Mouse (Mus musculus) intestine, embryonic 15.5 days (tissue): ENCODE data around the gene Scd4. TPM values are rescaled to one million over a fixed set of nuclear protein-coding genes. Genes with fewer than 3 reads are reported as not detected.

Experiments
- ATAC-seq: fragments of 200-750 bp; cut with Nextera tagmentation; 2 replicates; pipeline ENCODE4 v1.8.0; 2017; ENCODE audit warnings: moderate TSS enrichment, moderate library complexity
- H3K27ac ChIP-seq: fragments of 300-500 bp; sonication (generic); 2 replicates; pipeline ENCODE4 v1.5.1; 2015; ENCODE audit warnings: mild to moderate bottlenecking, inconsistent platforms
- H3K27me3 ChIP-seq: fragments of 300-500 bp; sonication (generic); replicated peaks from 2 replicates; pipeline ENCODE4 v1.6.1; 2015; ENCODE audit warnings: inconsistent platforms
- H3K36me3 ChIP-seq: fragments of 300-500 bp; sonication (generic); 2 replicates; pipeline ENCODE4 v1.6.1; 2015; ENCODE audit warnings: inconsistent platforms
- H3K4me1 ChIP-seq: fragments of 300-500 bp; sonication (generic); replicated peaks from 2 replicates; pipeline ENCODE4 v1.6.1; 2015; ENCODE audit warnings: inconsistent platforms
- H3K4me2 ChIP-seq: fragments of 300-500 bp; sonication (generic); replicated peaks from 2 replicates; pipeline ENCODE4 v1.6.1; 2015; ENCODE audit warnings: mild to moderate bottlenecking, inconsistent platforms
- H3K4me3 ChIP-seq: fragments of 300-500 bp; sonication (generic); replicated peaks from 2 replicates; pipeline ENCODE4 v1.5.1; 2015; ENCODE audit warnings: inconsistent platforms
- H3K9ac ChIP-seq: fragments of 300-500 bp; sonication (generic); 2 replicates; pipeline ENCODE4 v1.6.1; 2015; ENCODE audit warnings: inconsistent platforms
- H3K9me3 ChIP-seq: fragments of 300-500 bp; sonication (generic); 2 replicates; pipeline ENCODE4 v1.6.1; 2016; ENCODE audit warnings: inconsistent platforms
- WGBS: fragments of 180-500 bp; shearing (Covaris S2); methylation state at CpG from one replicate; pipeline ENCODE4 v1.1.7; 2015; 5-methylcytosine and 5-hydroxymethylcytosine counted together
- polyA plus RNA-seq: library from polyadenylated mRNA; unstranded; fragments of >200 nt; fragmentation: Nextera tagmentation; extraction: Ambion mirVana; gene quantifications from 2 replicates; pipeline ENCODE4 v1.2.1, GENCODE M21; 2015

Gene Scd4
- polyA plus RNA-seq, 1 experiment from 2014 or later, result 0.10 TPM

DNA sequence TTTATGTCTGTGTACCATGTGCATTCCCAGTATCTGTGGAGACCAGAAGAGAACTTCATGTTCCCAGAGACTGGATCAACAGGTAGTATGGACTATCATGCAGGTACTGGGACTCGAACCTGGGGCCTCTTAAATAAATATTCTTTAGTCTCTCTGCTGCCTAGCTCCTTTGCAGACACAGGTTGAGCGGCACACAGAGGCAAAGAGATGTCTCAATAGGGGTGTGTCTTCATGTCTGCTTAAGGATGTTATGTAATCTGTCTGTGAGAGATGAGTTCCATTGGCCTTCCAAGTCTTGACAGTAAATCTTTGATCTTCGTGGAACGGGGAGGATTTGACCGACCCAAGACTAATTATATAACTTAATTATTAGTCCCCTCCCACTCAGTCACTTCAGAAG is 37.3 kb downstream of the Scd4 start:
- WGBS, result 75% methylated on average over 5 of the region's 5 CpGs
- Histone ChIP-seq H3K27ac (no peak overlapping the region), H3K9ac (no peak overlapping the region)

GRCm38 (mm10) chr19:44372969-44373368 is 40.1 kb downstream of the Scd4 start:
- H3K4me2 ChIP-seq, result no peak overlapping the region
- no peaks in the 10 kb centered on the region for H3K9me3 ChIP-seq
- no peaks in the 10 kb centered on the region for H3K27me3 ChIP-seq
- no peak overlapping the region for H3K4me3 ChIP-seq
- no peak overlapping the region for H3K27ac ChIP-seq
- peak; percentile 89 for ATAC-seq
- H3K4me1 ChIP-seq, result peaks cover 4% of the 10 kb centered on the region; the same call in 1 of the 2 replicates
- WGBS, result 24% methylated on average over 6 of the region's 6 CpGs
- no peak overlapping the region for H3K9ac ChIP-seq
- H3K36me3 ChIP-seq, result no peaks in the 10 kb centered on the region

More for the DNA sequence above, 37.3 kb downstream of the Scd4 start:
- H3K9me3 ChIP-seq, result no peaks in the 10 kb centered on the region
- H3K4me1 ChIP-seq, result no peaks in the 10 kb centered on the region
- no peak overlapping the region for H3K4me2 ChIP-seq
- ATAC-seq, result no peak
- no peaks in the 10 kb centered on the region for H3K36me3 ChIP-seq
- H3K4me3 ChIP-seq, result no peak overlapping the region
- no peaks in the 10 kb centered on the region for H3K27me3 ChIP-seq

DNA sequence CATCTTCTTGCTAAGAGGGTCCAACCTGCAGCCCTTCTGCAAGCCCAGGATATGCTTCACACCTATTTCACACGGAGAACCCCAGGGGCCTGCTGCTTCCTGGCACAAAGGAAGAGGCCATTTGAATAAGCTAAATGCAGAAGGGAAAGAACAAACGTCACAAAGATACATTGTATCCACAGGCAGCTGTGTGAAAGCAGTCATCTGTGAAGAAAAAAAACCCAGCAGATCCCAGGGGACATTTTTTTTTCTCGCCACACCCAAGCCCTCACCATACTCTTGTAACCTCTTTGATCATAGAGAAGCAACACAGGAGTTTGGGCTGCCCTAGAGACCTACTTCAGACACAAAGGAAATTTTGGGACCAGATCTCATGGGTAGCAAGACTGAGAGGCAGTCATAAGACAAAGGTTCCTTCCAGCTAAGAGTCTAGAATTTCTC is 43.6 kb downstream of the Scd4 start:
- no peak for ATAC-seq
- WGBS, result 51% methylated on average over 3 of the region's 3 CpGs
- H3K4me2 ChIP-seq, result no peak overlapping the region
- H3K9me3 ChIP-seq, result no peaks in the 10 kb centered on the region
- no peak overlapping the region for H3K27ac ChIP-seq
- H3K27me3 ChIP-seq, result no peaks in the 10 kb centered on the region
- H3K36me3 ChIP-seq, result no peaks in the 10 kb centered on the region
- no peak overlapping the region for H3K9ac ChIP-seq
- H3K4me1 ChIP-seq, result peaks cover 5% of the 10 kb centered on the region; the same call in 1 of the 2 replicates
- H3K4me3 ChIP-seq, result no peak overlapping the region

DNA sequence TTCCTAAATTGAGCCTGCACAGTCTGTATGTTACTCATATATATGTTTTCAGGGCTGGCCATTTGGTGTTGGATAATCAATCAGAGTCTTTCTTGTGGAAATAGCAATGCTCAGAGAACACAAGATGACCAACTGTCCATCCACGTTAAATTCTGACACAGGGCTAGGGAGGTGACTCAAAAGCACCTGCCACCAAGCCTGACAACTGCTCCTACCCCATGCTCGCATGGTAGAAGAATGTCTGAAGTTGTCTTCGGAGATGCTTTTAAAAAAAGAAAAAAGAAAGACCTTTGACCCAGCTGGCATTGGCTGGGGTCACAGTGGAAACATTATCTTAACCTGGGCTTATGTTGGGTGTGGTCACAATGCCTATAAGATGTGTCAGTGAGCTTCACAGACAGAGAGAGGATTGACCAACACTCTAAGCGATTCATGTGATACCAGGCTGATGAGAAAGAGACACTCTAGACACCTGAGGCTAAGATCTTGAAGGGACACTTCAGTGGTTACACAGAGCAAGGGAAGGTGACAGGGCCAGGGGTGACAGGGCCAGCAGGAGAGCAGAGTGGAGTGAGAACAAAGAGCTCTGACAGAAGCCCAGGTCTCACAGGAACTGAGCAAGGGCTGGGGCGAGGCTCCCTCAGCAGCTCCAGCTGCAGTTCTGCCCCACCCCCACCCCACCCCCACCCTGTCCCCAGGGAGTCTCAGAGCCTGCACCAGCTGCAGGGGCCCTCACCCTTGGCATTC is 44.9 kb downstream of the Scd4 start:
- no peaks in the 10 kb centered on the region for H3K27me3 ChIP-seq
- H3K9me3 ChIP-seq, result no peaks in the 10 kb centered on the region
- H3K27ac ChIP-seq, result no peak overlapping the region
- no peak overlapping the region for H3K9ac ChIP-seq
- H3K4me2 ChIP-seq, result no peak overlapping the region
- ATAC-seq, result peak; percentile 81
- no peaks in the 10 kb centered on the region for H3K36me3 ChIP-seq
- 39% methylated on average over 5 of the region's 5 CpGs for WGBS
- peaks cover 5% of the 10 kb centered on the region; the same call in 1 of the 2 replicates for H3K4me1 ChIP-seq
- H3K4me3 ChIP-seq, result no peak overlapping the region

- ATAC-seq, result no peak
- H3K27me3 ChIP-seq, result no peaks in the 10 kb centered on the region
- no peaks in the 10 kb centered on the region for H3K36me3 ChIP-seq
Observed at GRCm38 (mm10) chr19:44379090-44379489, 46.2 kb downstream of the Scd4 start.

DNA sequence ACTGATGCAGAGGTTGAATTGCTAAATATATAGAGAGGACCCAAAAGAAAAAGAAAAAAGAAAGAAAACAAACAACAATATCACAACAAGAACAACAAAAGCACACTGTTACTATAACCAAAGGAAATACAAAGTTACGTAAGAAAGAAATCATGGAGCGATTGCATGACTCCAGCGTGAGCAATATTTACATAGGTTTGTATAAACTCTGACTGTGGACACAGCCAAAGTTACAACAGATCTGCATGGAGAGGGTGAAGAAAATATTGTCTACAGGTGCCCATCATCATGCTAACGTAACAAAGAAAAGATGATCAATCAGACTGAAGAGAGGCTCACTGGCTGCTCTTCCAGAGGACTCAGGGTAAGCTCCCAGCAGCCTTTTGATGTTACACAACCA is 47.2 kb downstream of the Scd4 start:
- Histone ChIP-seq H3K4me3 (no peak overlapping the region), H3K27ac (no peak overlapping the region), H3K27me3 (no peaks in the 10 kb centered on the region), H3K4me2 (no peak overlapping the region), H3K36me3 (no peaks in the 10 kb centered on the region), H3K9ac (no peak overlapping the region), H3K9me3 (no peaks in the 10 kb centered on the region), H3K4me1 (peaks cover 5% of the 10 kb centered on the region; the same call in 1 of the 2 replicates)
- 63% methylated on average over 4 of the region's 4 CpGs for WGBS
- no peak for ATAC-seq

More at GRCm38 (mm10) chr19:44379090-44379489, 46.2 kb downstream of the Scd4 start:
- H3K9ac ChIP-seq, result no peak overlapping the region
- peaks cover 5% of the 10 kb centered on the region; the same call in 1 of the 2 replicates for H3K4me1 ChIP-seq
- H3K4me3 ChIP-seq, result no peak overlapping the region
- no peak overlapping the region for H3K4me2 ChIP-seq
- H3K9me3 ChIP-seq, result no peaks in the 10 kb centered on the region
- H3K27ac ChIP-seq, result no peak overlapping the region

DNA sequence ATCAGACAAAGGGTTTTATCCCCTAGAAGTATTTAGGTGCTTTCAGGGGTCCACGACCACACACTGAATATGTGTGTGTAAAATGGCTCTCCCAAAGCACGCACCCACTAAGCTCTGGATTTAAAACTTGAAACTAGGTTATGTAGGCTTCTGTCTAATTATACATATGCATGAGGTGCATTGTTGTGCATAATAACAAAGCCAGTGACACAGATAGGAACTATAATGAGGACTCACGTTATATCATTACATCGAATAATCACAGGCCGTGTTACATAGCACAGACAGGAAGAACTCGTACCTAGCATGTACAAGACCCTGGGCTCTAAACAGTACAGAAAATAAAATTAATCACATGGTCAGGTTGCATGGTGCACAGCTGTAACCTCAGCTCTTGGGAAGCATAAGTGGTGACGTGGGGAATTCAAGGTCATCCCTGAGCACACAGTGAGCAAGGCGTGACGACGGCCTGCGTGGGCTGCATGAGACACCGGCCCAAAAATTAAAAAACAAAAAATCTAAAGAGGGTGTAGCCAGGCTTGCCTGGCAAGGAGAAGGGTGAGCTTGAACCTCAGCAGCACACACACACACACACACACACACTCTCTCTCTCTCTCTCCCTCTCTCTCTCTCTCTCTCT is 49.9 kb downstream of the Scd4 start:
- Histone ChIP-seq H3K27me3 (no peaks in the 10 kb centered on the region), H3K4me1 (peaks cover 3% of the 10 kb centered on the region; the same call in 1 of the 2 replicates), H3K9ac (no peak overlapping the region), H3K4me2 (no peak overlapping the region), H3K36me3 (no peaks in the 10 kb centered on the region), H3K4me3 (no peak overlapping the region), H3K27ac (no peak overlapping the region), H3K9me3 (no peaks in the 10 kb centered on the region)
- ATAC-seq, result no peak
- 82% methylated on average over 12 of the region's 12 CpGs for WGBS

GRCm38 (mm10) chr19:44385887-44386498 is 53.1 kb downstream of the Scd4 start:
- Histone ChIP-seq H3K9me3 (no peaks in the 10 kb centered on the region), H3K4me1 (0 out of 2 replicates have a peak, but pooled peaks cover 4% of the 10 kb centered on the region), H3K27me3 (no peaks in the 10 kb centered on the region), H3K4me3 (no peak overlapping the region), H3K27ac (no peak overlapping the region), H3K9ac (no peak overlapping the region), H3K36me3 (no peaks in the 10 kb centered on the region), H3K4me2 (no peak overlapping the region)
- 76% methylated on average over 6 of the region's 6 CpGs for WGBS
- no peak for ATAC-seq

DNA sequence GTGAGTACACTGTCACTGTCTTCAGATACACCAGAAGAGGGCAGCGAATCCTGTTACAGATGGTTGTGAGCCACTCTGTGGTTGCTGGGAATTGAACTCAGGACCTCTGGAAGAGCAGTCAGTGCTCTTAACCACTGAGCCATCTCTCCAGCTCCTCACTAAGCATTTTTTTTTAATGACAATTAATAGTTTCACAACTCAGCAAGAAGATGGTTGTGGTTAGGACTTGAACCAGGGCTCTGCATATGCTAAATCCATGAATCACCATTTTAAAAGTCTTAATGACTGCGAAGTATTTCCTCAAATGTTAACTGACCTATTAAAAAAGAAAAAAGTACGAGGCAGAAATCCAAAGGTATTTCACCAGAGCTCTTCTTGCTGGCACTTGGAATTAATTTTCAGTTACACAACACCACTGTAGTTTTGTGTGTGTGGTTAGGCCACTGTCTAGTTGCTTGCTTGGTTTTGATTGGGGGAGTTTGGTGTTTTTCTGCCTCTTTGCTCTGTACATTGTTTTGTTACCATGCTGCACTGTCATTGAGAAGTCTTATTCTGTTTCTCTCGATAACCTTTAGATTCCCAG is 54.3 kb downstream of the Scd4 start:
- 0 out of 2 replicates have a peak, but pooled peaks cover 4% of the 10 kb centered on the region for H3K4me1 ChIP-seq
- no peaks in the 10 kb centered on the region for H3K36me3 ChIP-seq
- no peak overlapping the region for H3K9ac ChIP-seq
- H3K27ac ChIP-seq, result no peak overlapping the region
- H3K4me2 ChIP-seq, result no peak overlapping the region
- 87% methylated on average over 4 of the region's 4 CpGs for WGBS
- H3K4me3 ChIP-seq, result no peak overlapping the region
- no peaks in the 10 kb centered on the region for H3K9me3 ChIP-seq
- no peaks in the 10 kb centered on the region for H3K27me3 ChIP-seq
- ATAC-seq, result no peak

- H3K4me3 ChIP-seq, result peak overlapping the region; percentile 53
- H3K27me3 ChIP-seq, result no peaks in the 10 kb centered on the region
- peak overlapping the region; percentile 74 for H3K27ac ChIP-seq
- peak overlapping the region; percentile 38 for H3K9ac ChIP-seq
- no peaks in the 10 kb centered on the region for H3K36me3 ChIP-seq
- peak; percentile 3; the same call in 1 of the 2 replicates for ATAC-seq
- peak overlapping the region; percentile 75 for H3K4me2 ChIP-seq
- 23% methylated on average over 19 of the region's 19 CpGs for WGBS
- 0 out of 2 replicates have a peak, but pooled peaks cover 4% of the 10 kb centered on the region for H3K4me1 ChIP-seq
- H3K9me3 ChIP-seq, result no peaks in the 10 kb centered on the region
Observed at GRCm38 (mm10) chr19:44387746-44388474, 55.0 kb downstream of the Scd4 start.

GRCm38 (mm10) chr19:44388475-44389428 is 55.9 kb downstream of the Scd4 start:
- no peaks in the 10 kb centered on the region for H3K36me3 ChIP-seq
- peak overlapping the region; percentile 51 for H3K9ac ChIP-seq
- H3K9me3 ChIP-seq, result no peaks in the 10 kb centered on the region
- peak overlapping the region; percentile 75 for H3K4me2 ChIP-seq
- ATAC-seq, result peak; percentile 99
- H3K27me3 ChIP-seq, result no peaks in the 10 kb centered on the region
- 0 out of 2 replicates have a peak, but pooled peaks cover 4% of the 10 kb centered on the region for H3K4me1 ChIP-seq
- WGBS, result 3% methylated on average over 41 of the region's 41 CpGs
- H3K27ac ChIP-seq, result peak overlapping the region; percentile 74
- H3K4me3 ChIP-seq, result peak overlapping the region; percentile 53
